8 mouse cellular contexts compared by ENCODE assay signal in genomic region chr10:56840732-56841131, GRCm38 (mm10).
DNase-seq lines count a peak whose midpoint lies in the region; ATAC-seq lines count a peak whose summit lies in the region.

No protein-coding gene starts in this region.

- peak; percentile 55 for DNase-seq in forebrain, embryonic 11.5 days (ENCODE audit: low spot score)
- no peak for DNase-seq in forebrain, embryonic 14.5 days (ENCODE audit: low spot score)
- DNase-seq in ovary, postnatal 14 days (ENCODE audit: low spot score): peak; percentile 17
- no peak for DNase-seq in ovary, adult 18-20 months (ENCODE audit: low spot score)
- DNase-seq in adrenal gland, postnatal 14 days: peak; percentile 69
- peak; percentile 48 to 74 for DNase-seq in heart, postnatal 36 days
- DNase-seq in retina, embryonic 14.5 days (ENCODE audit: low spot score): peak; percentile 30
- DNase-seq in urinary bladder, postnatal 4 days (ENCODE audit: low spot score in 2 of 2): no peak

- H3K9ac ChIP-seq in forebrain, embryonic 11.5 days (ENCODE audit: low read length): no peak overlapping the region
- no peak overlapping the region for H3K9ac ChIP-seq in forebrain, embryonic 14.5 days (ENCODE audit: low read length)

- intact Hi-C loops in heart, postnatal 36 days (cut with DNase I): loop anchor here (1.0 to 5.0 kb wide), 4 partner anchors 93 to 467 kb away; no protein-coding TSS in a partner anchor

- H3K36me3 ChIP-seq in forebrain, embryonic 11.5 days (ENCODE audit: control insufficient read depth, insufficient read depth, low read length): no peaks in the 10 kb centered on the region
- H3K36me3 ChIP-seq in forebrain, embryonic 14.5 days (ENCODE audit: control insufficient read depth, insufficient read depth, low read length): no peaks in the 10 kb centered on the region

- no peak overlapping the region for H3K27ac ChIP-seq in forebrain, embryonic 11.5 days (ENCODE audit: low read depth, low read length)
- no peak overlapping the region for H3K27ac ChIP-seq in forebrain, embryonic 14.5 days (ENCODE audit: low read depth, low read length)

- H3K4me1 ChIP-seq in forebrain, embryonic 11.5 days (replicated peaks; ENCODE audit: control insufficient read depth, insufficient read depth, low read length): no peaks in the 10 kb centered on the region
- H3K4me1 ChIP-seq in forebrain, embryonic 14.5 days (ENCODE audit: control insufficient read depth, insufficient read depth, low read length): 0 out of 2 replicates have a peak, but pooled peaks cover 7% of the 10 kb centered on the region

- H3K9me3 ChIP-seq in forebrain, embryonic 11.5 days (ENCODE audit: control insufficient read depth, low read length): no peaks in the 10 kb centered on the region
- no peaks in the 10 kb centered on the region for H3K9me3 ChIP-seq in forebrain, embryonic 14.5 days (replicated peaks; ENCODE audit: control insufficient read depth, low read length)

- no peak overlapping the region for H3K4me3 ChIP-seq in forebrain, embryonic 11.5 days (ENCODE audit: low read depth, low read length)
- H3K4me3 ChIP-seq in forebrain, embryonic 14.5 days (ENCODE audit: low read depth, low read length): no peak overlapping the region

- no peak for ATAC-seq in forebrain, embryonic 11.5 days (replicated peaks; ENCODE audit: low FRiP score)
- no peak for ATAC-seq in forebrain, embryonic 14.5 days

- no peak overlapping the region for H3K4me2 ChIP-seq in forebrain, embryonic 11.5 days (ENCODE audit: low read depth, low read length, severe bottlenecking)
- no peak overlapping the region for H3K4me2 ChIP-seq in forebrain, embryonic 14.5 days (ENCODE audit: low read length)

- WGBS in forebrain, embryonic 11.5 days: 77% methylated on average over 5 of the region's 5 CpGs
- 73% methylated on average over 5 of the region's 5 CpGs for WGBS in forebrain, embryonic 14.5 days

- no peaks in the 10 kb centered on the region for H3K27me3 ChIP-seq in forebrain, embryonic 11.5 days (ENCODE audit: control insufficient read depth, insufficient read depth, low read length)
- no peaks in the 10 kb centered on the region for H3K27me3 ChIP-seq in forebrain, embryonic 14.5 days (replicated peaks; ENCODE audit: control insufficient read depth, insufficient read depth, low read length)

Comparison
In these comparisons a context has a peak if more than half of its experiments do, and no peak if none do; other contexts are left out.
1. DNase-seq: peak in forebrain, embryonic 11.5 days (single experiment), ovary, postnatal 14 days (single experiment), adrenal gland, postnatal 14 days (single experiment), heart, postnatal 36 days (2 of 2) and retina, embryonic 14.5 days (single experiment); none in forebrain, embryonic 14.5 days (single experiment), ovary, adult 18-20 months (single experiment) and urinary bladder, postnatal 4 days (0 of 2).